Mouse (Mus musculus): ENCODE measurements around the gene Sgo2a. TPM values are rescaled to one million over a fixed set of nuclear protein-coding genes. Genes with fewer than 3 reads are reported as not detected.

The Sgo2a gene
- polyA plus RNA-seq, 1 experiment, result 0.63 TPM

- TF ChIP-seq POLR2A (IDR thresholded peaks at IDR 0.05; ENCODE audit: extremely low read depth, insufficient read depth, low read length), result no peak
- no peak for TF ChIP-seq CTCF (IDR thresholded peaks at IDR 0.05; ENCODE audit: extremely low read depth, insufficient read depth, low read length)
- no peak overlapping the region for H3K27ac ChIP-seq (ENCODE audit: insufficient read depth, low read length)
- H3K4me1 ChIP-seq (ENCODE audit: control insufficient read depth, insufficient read depth, low read length), result no peaks in the 10 kb centered on the region
- H3K4me3 ChIP-seq (ENCODE audit: insufficient read depth, low read length), result no peak overlapping the region
Observed at GRCm38 (mm10) chr1:58056074-58056807, 60.5 kb downstream of the Sgo2a start.

- Histone ChIP-seq H3K4me1 (ENCODE audit: control insufficient read depth, insufficient read depth, low read length) (no peaks in the 10 kb centered on the region), H3K4me3 (ENCODE audit: insufficient read depth, low read length) (no peak overlapping the region), H3K27ac (ENCODE audit: insufficient read depth, low read length) (no peak overlapping the region)
- TF ChIP-seq CTCF (IDR thresholded peaks at IDR 0.05; ENCODE audit: extremely low read depth, insufficient read depth, low read length) (no peak), POLR2A (IDR thresholded peaks at IDR 0.05; ENCODE audit: extremely low read depth, insufficient read depth, low read length) (no peak)
Observed at GRCm38 (mm10) chr1:58056939-58057338, 61.2 kb downstream of the Sgo2a start.

GRCm38 (mm10) chr1:58058846-58059245, 63.1 kb downstream of the Sgo2a start:
- H3K4me3 ChIP-seq (ENCODE audit: insufficient read depth, low read length), result no peak overlapping the region
- no peaks in the 10 kb centered on the region for H3K4me1 ChIP-seq (ENCODE audit: control insufficient read depth, insufficient read depth, low read length)
- TF ChIP-seq POLR2A (IDR thresholded peaks at IDR 0.05; ENCODE audit: extremely low read depth, insufficient read depth, low read length), result no peak
- no peak for TF ChIP-seq CTCF (IDR thresholded peaks at IDR 0.05; ENCODE audit: extremely low read depth, insufficient read depth, low read length)
- no peak overlapping the region for H3K27ac ChIP-seq (ENCODE audit: insufficient read depth, low read length)

- TF ChIP-seq CTCF (IDR thresholded peaks at IDR 0.05; ENCODE audit: extremely low read depth, insufficient read depth, low read length), result no peak
- no peak for TF ChIP-seq POLR2A (IDR thresholded peaks at IDR 0.05; ENCODE audit: extremely low read depth, insufficient read depth, low read length)
- no peak overlapping the region for H3K27ac ChIP-seq (ENCODE audit: insufficient read depth, low read length)
- no peak overlapping the region for H3K4me3 ChIP-seq (ENCODE audit: insufficient read depth, low read length)
- H3K4me1 ChIP-seq (ENCODE audit: control insufficient read depth, insufficient read depth, low read length), result no peaks in the 10 kb centered on the region
Observed at GRCm38 (mm10) chr1:58062131-58062530, 66.4 kb downstream of the Sgo2a start.

GRCm38 (mm10) chr1:58065151-58065550, 69.4 kb downstream of the Sgo2a start:
- no peak for TF ChIP-seq POLR2A (IDR thresholded peaks at IDR 0.05; ENCODE audit: extremely low read depth, insufficient read depth, low read length)
- no peak for TF ChIP-seq CTCF (IDR thresholded peaks at IDR 0.05; ENCODE audit: extremely low read depth, insufficient read depth, low read length)

GRCm38 (mm10) chr1:58065606-58066005, 69.8 kb downstream of the Sgo2a start:
- Histone ChIP-seq H3K4me1 (ENCODE audit: control insufficient read depth, insufficient read depth, low read length) (no peaks in the 10 kb centered on the region; the same call in 1 of the 2 replicates), H3K27ac (ENCODE audit: insufficient read depth, low read length) (no peak overlapping the region), H3K4me3 (ENCODE audit: insufficient read depth, low read length) (no peak overlapping the region)
- no peak for TF ChIP-seq CTCF (IDR thresholded peaks at IDR 0.05; ENCODE audit: extremely low read depth, insufficient read depth, low read length)
- TF ChIP-seq POLR2A (IDR thresholded peaks at IDR 0.05; ENCODE audit: extremely low read depth, insufficient read depth, low read length), result no peak

More at GRCm38 (mm10) chr1:58065151-58065550, 69.4 kb downstream of the Sgo2a start:
- no peak overlapping the region for H3K4me3 ChIP-seq (ENCODE audit: insufficient read depth, low read length)
- no peak overlapping the region for H3K27ac ChIP-seq (ENCODE audit: insufficient read depth, low read length)
- no peaks in the 10 kb centered on the region; the same call in 1 of the 2 replicates for H3K4me1 ChIP-seq (ENCODE audit: control insufficient read depth, insufficient read depth, low read length)

GRCm38 (mm10) chr1:58069181-58069580, 73.4 kb downstream of the Sgo2a start:
- H3K4me3 ChIP-seq (ENCODE audit: insufficient read depth, low read length), result no peak overlapping the region
- H3K4me1 ChIP-seq (ENCODE audit: control insufficient read depth, insufficient read depth, low read length), result no peaks in the 10 kb centered on the region; the same call in 1 of the 2 replicates
- no peak overlapping the region for H3K27ac ChIP-seq (ENCODE audit: insufficient read depth, low read length)
- TF ChIP-seq CTCF (IDR thresholded peaks at IDR 0.05; ENCODE audit: extremely low read depth, insufficient read depth, low read length) (no peak), POLR2A (IDR thresholded peaks at IDR 0.05; ENCODE audit: extremely low read depth, insufficient read depth, low read length) (no peak)

- H3K27ac ChIP-seq (ENCODE audit: insufficient read depth, low read length), result no peak overlapping the region
- TF ChIP-seq CTCF (IDR thresholded peaks at IDR 0.05; ENCODE audit: extremely low read depth, insufficient read depth, low read length) (no peak), POLR2A (IDR thresholded peaks at IDR 0.05; ENCODE audit: extremely low read depth, insufficient read depth, low read length) (no peak)
Observed at GRCm38 (mm10) chr1:58070091-58070490, 74.3 kb downstream of the Sgo2a start.

GRCm38 (mm10) chr1:58071006-58071405, 75.2 kb downstream of the Sgo2a start:
- TF ChIP-seq CTCF (IDR thresholded peaks at IDR 0.05; ENCODE audit: extremely low read depth, insufficient read depth, low read length), result no peak
- TF ChIP-seq POLR2A (IDR thresholded peaks at IDR 0.05; ENCODE audit: extremely low read depth, insufficient read depth, low read length), result no peak
- H3K27ac ChIP-seq (ENCODE audit: insufficient read depth, low read length), result no peak overlapping the region
- no peak overlapping the region for H3K4me3 ChIP-seq (ENCODE audit: insufficient read depth, low read length)
- no peaks in the 10 kb centered on the region; the same call in 1 of the 2 replicates for H3K4me1 ChIP-seq (ENCODE audit: control insufficient read depth, insufficient read depth, low read length)

More at GRCm38 (mm10) chr1:58070091-58070490, 74.3 kb downstream of the Sgo2a start:
- H3K4me1 ChIP-seq (ENCODE audit: control insufficient read depth, insufficient read depth, low read length), result no peaks in the 10 kb centered on the region; the same call in 1 of the 2 replicates
- no peak overlapping the region for H3K4me3 ChIP-seq (ENCODE audit: insufficient read depth, low read length)

GRCm38 (mm10) chr1:58071509-58071908, 75.7 kb downstream of the Sgo2a start:
- Histone ChIP-seq H3K4me1 (ENCODE audit: control insufficient read depth, insufficient read depth, low read length) (no peaks in the 10 kb centered on the region; the same call in 1 of the 2 replicates), H3K4me3 (ENCODE audit: insufficient read depth, low read length) (no peak overlapping the region), H3K27ac (ENCODE audit: insufficient read depth, low read length) (no peak overlapping the region)
- TF ChIP-seq CTCF (IDR thresholded peaks at IDR 0.05; ENCODE audit: extremely low read depth, insufficient read depth, low read length) (no peak), POLR2A (IDR thresholded peaks at IDR 0.05; ENCODE audit: extremely low read depth, insufficient read depth, low read length) (no peak)

Measured in cortical plate, adult 2 months (tissue).